Mouse (Mus musculus) hematopoietic stem cell, adult 5-6 weeks (primary cell): ENCODE results near the gene Chst5. TPM values are rescaled to one million over a fixed set of nuclear protein-coding genes. Genes with fewer than 3 reads are reported as not detected.

Experiments
- ATAC-seq, 2 experiments: fragments of 125-278 bp in 1 of 2; replicated peaks in 1 of 2; 2 replicates each; pipeline ENCODE4 v1.8.0; 2016 to 2017; ENCODE audit warnings: inconsistent platforms in 2 of 2, mild to moderate bottlenecking in 2 of 2, moderate number of reproducible peaks in 2 of 2, low read depth in 1 of 2, moderate TSS enrichment in 1 of 2; ENCODE audit not compliant: low FRiP score in 2 of 2, poor library complexity in 2 of 2, severe bottlenecking in 2 of 2, insufficient read depth in 1 of 2, low TSS enrichment in 1 of 2
- total RNA-seq: library from RNA; stranded (forward); fragments of 172-1452, 232-1000 nt; gene quantifications from 2 replicates; pipeline ENCODE4 v1.2.3, GENCODE M21; 2017

Gene Chst5
- total RNA-seq, 1 experiment from 2014 or later = not detected

GRCm38 (mm10) chr8:111933348-111934076 is 23.3 kb upstream of the Chst5 start, which contains the start of gene Tmem231:
Gene Tmem231, minus strand, starts transcription at chr8:111933881.
- ATAC-seq = peak; percentile 100

- peak; percentile 65 to 69 for ATAC-seq
Observed at GRCm38 (mm10) chr8:111932580-111933336, 22.5 kb upstream of the Chst5 start.

- no peak for ATAC-seq
Observed at GRCm38 (mm10) chr8:111931721-111932120, 21.5 kb upstream of the Chst5 start.

- no peak for ATAC-seq
Observed at GRCm38 (mm10) chr8:111929648-111930344, 19.5 kb upstream of the Chst5 start.

- no peak for ATAC-seq
Observed at GRCm38 (mm10) chr8:111924976-111925375, 14.7 kb upstream of the Chst5 start.

- peak; percentile 80 to 96 for ATAC-seq
Observed at GRCm38 (mm10) chr8:111923383-111923804, 13.1 kb upstream of the Chst5 start.

GRCm38 (mm10) chr8:111920971-111921370 is 10.7 kb upstream of the Chst5 start:
- ATAC-seq = no peak

- ATAC-seq = no peak
Observed at GRCm38 (mm10) chr8:111919663-111920062, 9.4 kb upstream of the Chst5 start.

- ATAC-seq = peak; percentile 93 to 95
Observed at GRCm38 (mm10) chr8:111912860-111913432, 2.7 kb upstream of the Chst5 start.

GRCm38 (mm10) chr8:111911572-111911971 is 1.3 kb upstream of the Chst5 start:
- ATAC-seq = no peak

GRCm38 (mm10) chr8:111905500-111906121 is 4.6 kb downstream of the Chst5 start:
- no peak for ATAC-seq

- ATAC-seq = no peak
Observed at GRCm38 (mm10) chr8:111902080-111902479, 8.2 kb downstream of the Chst5 start.

GRCm38 (mm10) chr8:111898586-111898985 is 11.7 kb downstream of the Chst5 start:
- no peak for ATAC-seq

- ATAC-seq = no peak
Observed at GRCm38 (mm10) chr8:111894955-111895354, 15.3 kb downstream of the Chst5 start.

GRCm38 (mm10) chr8:111892615-111893014 is 17.6 kb downstream of the Chst5 start:
- ATAC-seq = no peak

- ATAC-seq = no peak
Observed at GRCm38 (mm10) chr8:111891983-111892382, 18.3 kb downstream of the Chst5 start.

GRCm38 (mm10) chr8:111890911-111891303 is 19.3 kb downstream of the Chst5 start:
- ATAC-seq = no peak
